Mouse (Mus musculus): ENCODE measurements around the gene Sdc4. TPM values are rescaled to one million over a fixed set of nuclear protein-coding genes. Genes with fewer than 3 reads are reported as not detected.

Gene Sdc4
- polyA plus RNA-seq, 1 experiment from 2014 or later, result 15.9 TPM

- Histone ChIP-seq H3K4me2 (ENCODE audit: low read depth, low read length, severe bottlenecking) (no peak overlapping the region), H3K27me3 (ENCODE audit: control insufficient read depth, insufficient read depth, low read length) (peaks cover 6% of the 10 kb centered on the region), H3K4me3 (ENCODE audit: low read depth, low read length) (no peak overlapping the region), H3K4me1 (replicated peaks; ENCODE audit: control insufficient read depth, insufficient read depth, low read length) (no peaks in the 10 kb centered on the region), H3K36me3 (ENCODE audit: control insufficient read depth, insufficient read depth, low read length) (no peaks in the 10 kb centered on the region), H3K9me3 (ENCODE audit: control insufficient read depth, low read length) (peaks cover 3% of the 10 kb centered on the region; the same call in 1 of the 2 replicates), H3K27ac (ENCODE audit: low read depth, low read length) (no peak overlapping the region), H3K9ac (ENCODE audit: low read length) (no peak overlapping the region)
- ATAC-seq (replicated peaks; ENCODE audit: low FRiP score), result no peak
- no peak for DNase-seq (ENCODE audit: low spot score)
- 85% methylated on average over 29 of the region's 29 CpGs for WGBS
Measured at GRCm38 (mm10) chr2:164393126-164393525, 50.6 kb downstream of the Sdc4 start.

- Histone ChIP-seq H3K27me3 (ENCODE audit: control insufficient read depth, insufficient read depth, low read length) (peaks cover 12% of the 10 kb centered on the region), H3K9me3 (ENCODE audit: control insufficient read depth, low read length) (no peaks in the 10 kb centered on the region), H3K9ac (ENCODE audit: low read length) (peak overlapping the region; percentile 41), H3K4me3 (ENCODE audit: low read depth, low read length) (peak overlapping the region; percentile 31), H3K27ac (ENCODE audit: low read depth, low read length) (no peak overlapping the region), H3K4me1 (replicated peaks; ENCODE audit: control insufficient read depth, insufficient read depth, low read length) (peaks cover 4% of the 10 kb centered on the region; the same call in 1 of the 2 replicates), H3K36me3 (ENCODE audit: control insufficient read depth, insufficient read depth, low read length) (no peaks in the 10 kb centered on the region), H3K4me2 (ENCODE audit: low read depth, low read length, severe bottlenecking) (peak overlapping the region; percentile 50)
- under 1% methylated on average over 25 of the region's 30 CpGs for WGBS
- ATAC-seq (replicated peaks; ENCODE audit: low FRiP score) (peak; percentile 60), DNase-seq (ENCODE audit: low spot score) (peak; percentile 93)
Measured at GRCm38 (mm10) chr2:164389499-164389898, 54.2 kb downstream of the Sdc4 start.

- H3K27me3 ChIP-seq (ENCODE audit: control insufficient read depth, insufficient read depth, low read length), result peaks cover 12% of the 10 kb centered on the region
- ATAC-seq (replicated peaks; ENCODE audit: low FRiP score), result peak; percentile 57; the same call in 1 of the 2 replicates
- no peak within 1 kb of the TSS for H3K27ac ChIP-seq (ENCODE audit: low read depth, low read length)
Measured at GRCm38 (mm10) chr2:164389020-164389419, 54.7 kb downstream of the Sdc4 start, which contains the start of gene Slpi. Gene Slpi, minus strand, starts transcription at chr2:164389095.

GRCm38 (mm10) chr2:164386953-164387352 is 56.7 kb downstream of the Sdc4 start:
- Histone ChIP-seq H3K4me2 (ENCODE audit: low read depth, low read length, severe bottlenecking) (no peak overlapping the region), H3K9me3 (ENCODE audit: control insufficient read depth, low read length) (no peaks in the 10 kb centered on the region), H3K27ac (ENCODE audit: low read depth, low read length) (no peak overlapping the region), H3K27me3 (ENCODE audit: control insufficient read depth, insufficient read depth, low read length) (peaks cover 12% of the 10 kb centered on the region), H3K9ac (ENCODE audit: low read length) (no peak overlapping the region), H3K36me3 (ENCODE audit: control insufficient read depth, insufficient read depth, low read length) (no peaks in the 10 kb centered on the region), H3K4me3 (ENCODE audit: low read depth, low read length) (no peak overlapping the region), H3K4me1 (replicated peaks; ENCODE audit: control insufficient read depth, insufficient read depth, low read length) (peaks cover 4% of the 10 kb centered on the region; the same call in 1 of the 2 replicates)
- no peak for ATAC-seq (replicated peaks; ENCODE audit: low FRiP score)
- WGBS, result 18% methylated on average over 8 of the region's 8 CpGs
- DNase-seq (ENCODE audit: low spot score), result peak; percentile 66

More at GRCm38 (mm10) chr2:164389020-164389419, 54.7 kb downstream of the Sdc4 start, which contains the start of gene Slpi:
- H3K9ac ChIP-seq (ENCODE audit: low read length), result peak within 1 kb of the TSS; percentile 41
- DNase-seq (ENCODE audit: low spot score), result peak; percentile 73
- WGBS, result under 1% methylated on average over 17 of the region's 17 CpGs
- H3K4me1 ChIP-seq (replicated peaks; ENCODE audit: control insufficient read depth, insufficient read depth, low read length), result peaks cover 4% of the 10 kb centered on the region; the same call in 1 of the 2 replicates
- no peaks in the 10 kb centered on the region for H3K9me3 ChIP-seq (ENCODE audit: control insufficient read depth, low read length)
- H3K4me3 ChIP-seq (ENCODE audit: low read depth, low read length), result peak within 1 kb of the TSS; percentile 31
- no peaks in the 10 kb centered on the region for H3K36me3 ChIP-seq (ENCODE audit: control insufficient read depth, insufficient read depth, low read length)
- H3K4me2 ChIP-seq (ENCODE audit: low read depth, low read length, severe bottlenecking), result peak within 1 kb of the TSS; percentile 50

GRCm38 (mm10) chr2:164385927-164386763 is 57.5 kb downstream of the Sdc4 start:
- Histone ChIP-seq H3K4me1 (replicated peaks; ENCODE audit: control insufficient read depth, insufficient read depth, low read length) (peaks cover 4% of the 10 kb centered on the region; the same call in 1 of the 2 replicates), H3K36me3 (ENCODE audit: control insufficient read depth, insufficient read depth, low read length) (no peaks in the 10 kb centered on the region), H3K4me3 (ENCODE audit: low read depth, low read length) (no peak overlapping the region), H3K27ac (ENCODE audit: low read depth, low read length) (no peak overlapping the region), H3K9me3 (ENCODE audit: control insufficient read depth, low read length) (no peaks in the 10 kb centered on the region), H3K4me2 (ENCODE audit: low read depth, low read length, severe bottlenecking) (peak overlapping the region; percentile 6; the same call in 1 of the 2 replicates), H3K9ac (ENCODE audit: low read length) (no peak overlapping the region), H3K27me3 (ENCODE audit: control insufficient read depth, insufficient read depth, low read length) (peaks cover 12% of the 10 kb centered on the region)
- DNase-seq (ENCODE audit: low spot score), result peak; percentile 60
- peak; percentile 67 for ATAC-seq (replicated peaks; ENCODE audit: low FRiP score)
- WGBS, result 6% methylated on average over 18 of the region's 18 CpGs

GRCm38 (mm10) chr2:164383656-164384399 is 59.9 kb downstream of the Sdc4 start:
- H3K4me3 ChIP-seq (ENCODE audit: low read depth, low read length), result no peak overlapping the region
- H3K27ac ChIP-seq (ENCODE audit: low read depth, low read length), result no peak overlapping the region
- H3K9me3 ChIP-seq (ENCODE audit: control insufficient read depth, low read length), result no peaks in the 10 kb centered on the region
- H3K4me1 ChIP-seq (replicated peaks; ENCODE audit: control insufficient read depth, insufficient read depth, low read length), result peaks cover 4% of the 10 kb centered on the region; the same call in 1 of the 2 replicates
- H3K9ac ChIP-seq (ENCODE audit: low read length), result no peak overlapping the region
- no peak for DNase-seq (ENCODE audit: low spot score)
- ATAC-seq (replicated peaks; ENCODE audit: low FRiP score), result no peak
- H3K36me3 ChIP-seq (ENCODE audit: control insufficient read depth, insufficient read depth, low read length), result no peaks in the 10 kb centered on the region
- H3K27me3 ChIP-seq (ENCODE audit: control insufficient read depth, insufficient read depth, low read length), result peaks cover 12% of the 10 kb centered on the region
- WGBS, result 77% methylated on average over 11 of the region's 11 CpGs
- no peak overlapping the region for H3K4me2 ChIP-seq (ENCODE audit: low read depth, low read length, severe bottlenecking)

GRCm38 (mm10) chr2:164382971-164383370 is 60.7 kb downstream of the Sdc4 start:
- no peak overlapping the region for H3K4me2 ChIP-seq (ENCODE audit: low read depth, low read length, severe bottlenecking)
- H3K9me3 ChIP-seq (ENCODE audit: control insufficient read depth, low read length), result no peaks in the 10 kb centered on the region
- WGBS, result 90% methylated on average over 3 of the region's 3 CpGs
- H3K36me3 ChIP-seq (ENCODE audit: control insufficient read depth, insufficient read depth, low read length), result no peaks in the 10 kb centered on the region
- ATAC-seq (replicated peaks; ENCODE audit: low FRiP score) (no peak), DNase-seq (ENCODE audit: low spot score) (no peak)
- H3K4me3 ChIP-seq (ENCODE audit: low read depth, low read length), result no peak overlapping the region
- H3K27ac ChIP-seq (ENCODE audit: low read depth, low read length), result no peak overlapping the region
- peaks cover 4% of the 10 kb centered on the region; the same call in 1 of the 2 replicates for H3K4me1 ChIP-seq (replicated peaks; ENCODE audit: control insufficient read depth, insufficient read depth, low read length)
- H3K9ac ChIP-seq (ENCODE audit: low read length), result no peak overlapping the region
- peaks cover 4% of the 10 kb centered on the region; the same call in 1 of the 2 replicates for H3K27me3 ChIP-seq (ENCODE audit: control insufficient read depth, insufficient read depth, low read length)

- no peak for ATAC-seq (replicated peaks; ENCODE audit: low FRiP score)
- Histone ChIP-seq H3K4me1 (replicated peaks; ENCODE audit: control insufficient read depth, insufficient read depth, low read length) (peaks cover 4% of the 10 kb centered on the region; the same call in 1 of the 2 replicates), H3K4me3 (ENCODE audit: low read depth, low read length) (no peak overlapping the region), H3K4me2 (ENCODE audit: low read depth, low read length, severe bottlenecking) (no peak overlapping the region), H3K27ac (ENCODE audit: low read depth, low read length) (no peak overlapping the region), H3K36me3 (ENCODE audit: control insufficient read depth, insufficient read depth, low read length) (no peaks in the 10 kb centered on the region), H3K9me3 (ENCODE audit: control insufficient read depth, low read length) (no peaks in the 10 kb centered on the region), H3K27me3 (ENCODE audit: control insufficient read depth, insufficient read depth, low read length) (peaks cover 3% of the 10 kb centered on the region; the same call in 1 of the 2 replicates), H3K9ac (ENCODE audit: low read length) (no peak overlapping the region)
- DNase-seq (ENCODE audit: low spot score), result no peak
- WGBS, result 73% methylated on average over 8 of the region's 8 CpGs
Measured at GRCm38 (mm10) chr2:164381726-164382125, 62.0 kb downstream of the Sdc4 start.
